Mouse (Mus musculus): ENCODE data around the gene Klf12.

The Klf12 gene

GRCm38 (mm10) chr14:100134304-100134703, 150.2 kb downstream of the Klf12 start:
- DNase-seq (ENCODE audit: low read depth), result no peak

- no peak for DNase-seq (ENCODE audit: low read depth)
Measured at GRCm38 (mm10) chr14:100132479-100132878, 152.0 kb downstream of the Klf12 start.

GRCm38 (mm10) chr14:100126126-100126525, 158.4 kb downstream of the Klf12 start:
- no peak for DNase-seq (ENCODE audit: low read depth)

- DNase-seq (ENCODE audit: low read depth), result no peak
Measured at GRCm38 (mm10) chr14:100121075-100121474, 163.4 kb downstream of the Klf12 start.

- DNase-seq (ENCODE audit: low read depth), result no peak
Measured at GRCm38 (mm10) chr14:100119866-100120265, 164.6 kb downstream of the Klf12 start.

GRCm38 (mm10) chr14:100113419-100113818, 171.1 kb downstream of the Klf12 start:
- DNase-seq (ENCODE audit: low read depth), result no peak

- no peak for DNase-seq (ENCODE audit: low read depth)
Measured at GRCm38 (mm10) chr14:100111735-100112134, 172.7 kb downstream of the Klf12 start.

GRCm38 (mm10) chr14:100109563-100109962, 174.9 kb downstream of the Klf12 start:
- DNase-seq (ENCODE audit: low read depth), result no peak

- DNase-seq (ENCODE audit: low read depth), result no peak
Measured at GRCm38 (mm10) chr14:100105570-100105969, 178.9 kb downstream of the Klf12 start.

GRCm38 (mm10) chr14:100104818-100105217, 179.7 kb downstream of the Klf12 start:
- no peak for DNase-seq (ENCODE audit: low read depth)

GRCm38 (mm10) chr14:100103818-100104217, 180.7 kb downstream of the Klf12 start:
- DNase-seq (ENCODE audit: low read depth), result no peak

- no peak for DNase-seq (ENCODE audit: low read depth)
Measured at GRCm38 (mm10) chr14:100097208-100098189, 187.0 kb downstream of the Klf12 start.

- DNase-seq (ENCODE audit: low read depth), result no peak
Measured at GRCm38 (mm10) chr14:100095730-100096129, 188.7 kb downstream of the Klf12 start.

- DNase-seq (ENCODE audit: low read depth), result peak; percentile 17
Measured at GRCm38 (mm10) chr14:100090517-100090916, 194.0 kb downstream of the Klf12 start.

- DNase-seq (ENCODE audit: low read depth), result no peak
Measured at GRCm38 (mm10) chr14:100079620-100080019, 204.9 kb downstream of the Klf12 start.

GRCm38 (mm10) chr14:100072431-100073195, 211.9 kb downstream of the Klf12 start:
- no peak for DNase-seq (ENCODE audit: low read depth)

- no peak for DNase-seq (ENCODE audit: low read depth)
Measured at GRCm38 (mm10) chr14:100069543-100070090, 214.9 kb downstream of the Klf12 start.

- DNase-seq (ENCODE audit: low read depth), result no peak
Measured at GRCm38 (mm10) chr14:100068715-100069114, 215.8 kb downstream of the Klf12 start.

- no peak for DNase-seq (ENCODE audit: low read depth)
Measured at GRCm38 (mm10) chr14:100062516-100062915, 222.0 kb downstream of the Klf12 start.

- no peak for DNase-seq (ENCODE audit: low read depth)
Measured at GRCm38 (mm10) chr14:100054150-100054549, 230.3 kb downstream of the Klf12 start.

- DNase-seq (ENCODE audit: low read depth), result no peak
Measured at GRCm38 (mm10) chr14:100053456-100053855, 231.0 kb downstream of the Klf12 start.

GRCm38 (mm10) chr14:100052876-100053275, 231.6 kb downstream of the Klf12 start:
- no peak for DNase-seq (ENCODE audit: low read depth)

GRCm38 (mm10) chr14:100045431-100045830, 239.0 kb downstream of the Klf12 start:
- DNase-seq (ENCODE audit: low read depth), result no peak

All from 416B (cell line).